Mouse (Mus musculus) hindbrain, postnatal 0 days (tissue): Measurements from ENCODE around the gene Pde4d. TPM values are rescaled to one million over a fixed set of nuclear protein-coding genes. Genes with fewer than 3 reads are reported as not detected.

Experiments
- ATAC-seq: fragments of 200-750 bp; cut with Nextera tagmentation; 2 replicates; pipeline ENCODE4 v1.8.0; 2017; ENCODE audit warnings: mild to moderate bottlenecking, moderate TSS enrichment, moderate library complexity
- DNase-seq: peaks from one replicate; pipeline ENCODE4 v3.0.0-alpha.2; 2015; ENCODE audit warnings: low spot score
- H3K27ac ChIP-seq: fragments of 300-500 bp; sonication (generic); 2 replicates; pipeline ENCODE4 v1.5.1; 2014; ENCODE audit warnings: mild to moderate bottlenecking
- H3K27me3 ChIP-seq: fragments of 300-500 bp; sonication (generic); 2 replicates; pipeline ENCODE4 v1.6.1; 2014; ENCODE audit warnings: low read length, mixed read lengths; ENCODE audit not compliant: insufficient read depth
- H3K36me3 ChIP-seq: fragments of 300-500 bp; sonication (generic); 2 replicates; pipeline ENCODE4 v1.6.1; 2014; ENCODE audit warnings: low read length, mixed read lengths; ENCODE audit not compliant: insufficient read depth
- H3K4me1 ChIP-seq: fragments of 300-500 bp; sonication (generic); 2 replicates; pipeline ENCODE4 v1.6.1; 2014; ENCODE audit warnings: antibody characterized with exemption, low read length, mixed read lengths; ENCODE audit not compliant: insufficient read depth
- H3K4me2 ChIP-seq: fragments of 300-500 bp; sonication (generic); 2 replicates; pipeline ENCODE4 v1.6.1; 2014; ENCODE audit warnings: low read depth, mild to moderate bottlenecking, low read length, moderate library complexity, mixed read lengths
- H3K4me3 ChIP-seq: fragments of 300-500 bp; sonication (generic); 2 replicates; pipeline ENCODE4 v1.5.1; 2014; ENCODE audit warnings: low read length
- H3K9ac ChIP-seq: fragments of 300-500 bp; sonication (generic); replicated peaks from 2 replicates; pipeline ENCODE4 v1.6.1; 2014; ENCODE audit warnings: mild to moderate bottlenecking, low read length, moderate library complexity, mixed read lengths
- H3K9me3 ChIP-seq: fragments of 300-500 bp; sonication (generic); 2 replicates; pipeline ENCODE4 v1.6.1; 2016; ENCODE audit warnings: low read length, mixed read lengths
- CTCF ChIP-seq: IDR thresholded peaks from 2 replicates; pipeline ENCODE4 v1.5.1; 2016; ENCODE audit warnings: antibody characterized with exemption, control low read depth, low read depth
- whole genome bisulfite sequencing: fragments of 180-500 bp; shearing (Covaris S2); extraction: QIAGEN DNeasy Blood & Tissue Kit; methylation state at CpG from one replicate; pipeline ENCODE4 v1.1.7; 2014; 5-methylcytosine and 5-hydroxymethylcytosine counted together
- polyA plus RNA-seq: library from polyadenylated mRNA; unstranded; fragments of >200 nt; fragmentation: Nextera tagmentation; extraction: Ambion mirVana; gene quantifications from 2 replicates; pipeline ENCODE4 v1.2.1, GENCODE M21; 2015
- total RNA-seq: library from RNA; depleted of rRNA; stranded (reverse); fragments of >200 nt; gene quantifications from 2 replicates; pipeline ENCODE4 v1.2.3, GENCODE M21; 2014

Gene Pde4d
- total and polyA plus RNA-seq, 2 experiments from 2014 or later: 19.3 to 77.1 TPM

- no peaks in the 10 kb centered on the region for H3K27me3 ChIP-seq
- ATAC-seq (no peak), DNase-seq (no peak)
- WGBS: 72% methylated on average over 7 of the region's 7 CpGs
- H3K36me3 ChIP-seq: no peaks in the 10 kb centered on the region
- no peak overlapping the region for H3K4me2 ChIP-seq
- H3K9ac ChIP-seq: no peak overlapping the region
- TF ChIP-seq CTCF: no peak
- H3K4me3 ChIP-seq: no peak overlapping the region
- no peaks in the 10 kb centered on the region for H3K9me3 ChIP-seq
- H3K27ac ChIP-seq: no peak overlapping the region
- H3K4me1 ChIP-seq: no peaks in the 10 kb centered on the region; the same call in 1 of the 2 replicates
These were observed 904.3 kb downstream of the Pde4d start for GRCm38 (mm10) chr13:109354017-109354416.

DNA sequence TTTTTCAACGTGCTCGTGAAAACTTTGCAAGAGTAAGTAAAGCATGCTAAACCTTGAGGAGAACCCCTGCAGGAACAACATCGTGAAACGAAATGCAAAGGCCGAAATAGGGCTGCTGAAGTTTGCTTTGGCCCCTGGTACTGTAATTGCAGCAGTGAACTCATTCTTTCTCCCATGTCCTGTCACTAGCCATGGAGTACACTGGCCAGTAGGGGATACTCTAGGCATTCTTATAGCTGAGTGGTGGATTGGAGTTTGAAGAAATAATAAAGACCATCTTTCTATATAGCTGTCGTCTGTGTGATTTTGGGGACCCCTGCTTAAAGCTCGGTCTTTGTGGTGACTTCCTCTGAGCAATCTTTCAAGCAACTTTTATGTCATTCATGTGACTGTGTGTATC is 906.5 kb downstream of the Pde4d start:
- Histone ChIP-seq H3K4me1 (no peaks in the 10 kb centered on the region; the same call in 1 of the 2 replicates), H3K9ac (no peak overlapping the region), H3K9me3 (no peaks in the 10 kb centered on the region), H3K36me3 (no peaks in the 10 kb centered on the region), H3K4me2 (no peak overlapping the region), H3K27me3 (no peaks in the 10 kb centered on the region), H3K27ac (no peak overlapping the region), H3K4me3 (no peak overlapping the region)
- no peak for ATAC-seq
- peak; percentile 70 for TF ChIP-seq CTCF
- 84% methylated on average over 7 of the region's 7 CpGs for WGBS
- DNase-seq: peak; percentile 28

- no peak overlapping the region for H3K9ac ChIP-seq
- 83% methylated on average over 2 of the region's 2 CpGs for WGBS
- no peak overlapping the region for H3K27ac ChIP-seq
- ATAC-seq: no peak
- no peaks in the 10 kb centered on the region for H3K9me3 ChIP-seq
- no peaks in the 10 kb centered on the region for H3K36me3 ChIP-seq
- no peaks in the 10 kb centered on the region for H3K4me1 ChIP-seq
- DNase-seq: no peak
- H3K27me3 ChIP-seq: no peaks in the 10 kb centered on the region
- no peak overlapping the region for H3K4me3 ChIP-seq
- H3K4me2 ChIP-seq: no peak overlapping the region
- no peak for TF ChIP-seq CTCF
These were observed 910.2 kb downstream of the Pde4d start for GRCm38 (mm10) chr13:109359994-109360393.

- WGBS: 56% methylated on average over 6 of the region's 6 CpGs
- no peaks in the 10 kb centered on the region for H3K27me3 ChIP-seq
- H3K9ac ChIP-seq: no peak overlapping the region
- no peaks in the 10 kb centered on the region for H3K36me3 ChIP-seq
- no peaks in the 10 kb centered on the region for H3K4me1 ChIP-seq
- ATAC-seq (no peak), DNase-seq (peak; percentile 66)
- H3K4me2 ChIP-seq: no peak overlapping the region
- H3K9me3 ChIP-seq: no peaks in the 10 kb centered on the region
- no peak overlapping the region for H3K27ac ChIP-seq
- TF ChIP-seq CTCF: no peak
- no peak overlapping the region for H3K4me3 ChIP-seq
These were observed 912.6 kb downstream of the Pde4d start for GRCm38 (mm10) chr13:109362340-109362739.

DNA sequence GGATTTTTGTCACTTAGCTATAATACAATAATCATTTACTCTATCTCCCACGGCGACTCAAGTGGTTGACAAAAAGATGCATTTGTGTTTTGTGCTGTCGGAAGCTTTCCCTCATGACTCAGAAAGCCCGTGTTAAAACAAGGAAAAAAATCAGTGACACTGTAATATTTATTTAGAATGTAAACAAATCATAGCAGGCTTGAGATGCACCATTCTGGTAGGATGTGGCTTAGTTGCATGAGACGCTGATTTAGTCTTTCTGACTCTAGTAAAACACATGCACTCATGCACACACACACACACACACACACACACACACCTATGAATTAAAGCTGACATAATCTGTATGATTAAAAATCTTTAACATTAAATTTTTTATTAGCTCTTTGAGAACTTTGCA is 924.7 kb downstream of the Pde4d start:
- 69% methylated on average over 5 of the region's 5 CpGs for WGBS
- ATAC-seq (no peak), DNase-seq (no peak)
- Histone ChIP-seq H3K27ac (no peak overlapping the region), H3K9me3 (no peaks in the 10 kb centered on the region), H3K36me3 (no peaks in the 10 kb centered on the region), H3K4me3 (no peak overlapping the region), H3K4me2 (no peak overlapping the region), H3K9ac (no peak overlapping the region), H3K4me1 (peaks cover 4% of the 10 kb centered on the region; the same call in 1 of the 2 replicates), H3K27me3 (no peaks in the 10 kb centered on the region)
- TF ChIP-seq CTCF: no peak

DNA sequence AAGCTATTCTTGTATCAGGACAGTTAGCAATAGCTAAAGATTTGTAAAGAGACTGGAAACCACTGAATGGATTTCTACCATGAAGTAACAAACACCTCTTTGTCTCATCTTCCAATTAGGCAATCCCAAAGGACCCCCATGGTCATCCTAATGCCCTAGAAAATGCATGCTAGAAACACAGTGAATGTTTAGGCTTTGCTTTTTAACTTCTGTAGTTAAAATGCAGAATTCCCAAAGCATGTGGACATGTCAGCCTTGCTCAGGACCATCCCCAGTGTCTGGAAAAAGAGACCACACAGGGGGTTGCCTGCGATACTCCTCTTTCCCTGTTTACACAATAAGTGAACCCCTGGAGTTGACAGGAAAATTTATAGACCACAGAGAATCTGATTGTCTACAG is 926.9 kb downstream of the Pde4d start:
- H3K9ac ChIP-seq: no peak overlapping the region
- ATAC-seq (no peak), DNase-seq (no peak)
- H3K36me3 ChIP-seq: no peaks in the 10 kb centered on the region
- no peaks in the 10 kb centered on the region for H3K27me3 ChIP-seq
- no peak for TF ChIP-seq CTCF
- no peak overlapping the region for H3K4me2 ChIP-seq
- peaks cover 4% of the 10 kb centered on the region; the same call in 1 of the 2 replicates for H3K4me1 ChIP-seq
- no peak overlapping the region for H3K4me3 ChIP-seq
- H3K27ac ChIP-seq: no peak overlapping the region
- no peaks in the 10 kb centered on the region for H3K9me3 ChIP-seq
- WGBS: 22% methylated on average over 1 of the region's 1 CpGs

GRCm38 (mm10) chr13:109380149-109380548 is 930.4 kb downstream of the Pde4d start:
- no peaks in the 10 kb centered on the region for H3K9me3 ChIP-seq
- WGBS: 93% methylated on average over 2 of the region's 2 CpGs
- no peak overlapping the region for H3K27ac ChIP-seq
- no peak overlapping the region for H3K9ac ChIP-seq
- H3K4me1 ChIP-seq: peaks cover 4% of the 10 kb centered on the region; the same call in 1 of the 2 replicates
- no peak for DNase-seq
- ATAC-seq: no peak
- no peak overlapping the region for H3K4me3 ChIP-seq
- no peaks in the 10 kb centered on the region for H3K27me3 ChIP-seq
- no peak for TF ChIP-seq CTCF
- H3K36me3 ChIP-seq: no peaks in the 10 kb centered on the region
- no peak overlapping the region for H3K4me2 ChIP-seq
